Mouse (Mus musculus) heart, embryonic 11.5 days (tissue): ENCODE results near the gene Xylt1. TPM values are rescaled to one million over a fixed set of nuclear protein-coding genes. Genes with fewer than 3 reads are reported as not detected.

Source experiments
- ATAC-seq: fragments of 200-750 bp; cut with Nextera tagmentation; replicated peaks from 2 replicates; pipeline ENCODE4 v1.8.0; 2017; ENCODE audit warnings: moderate library complexity; ENCODE audit not compliant: insufficient number of reproducible peaks, low FRiP score, low TSS enrichment
- H3K27ac ChIP-seq: fragments of 300-500 bp; sonication (generic); 2 replicates; pipeline ENCODE4 v1.5.1; 2014; ENCODE audit warnings: mild to moderate bottlenecking, low read depth, low read length
- H3K27me3 ChIP-seq: fragments of 300-500 bp; sonication (generic); 2 replicates; pipeline ENCODE4 v1.6.1; 2014; ENCODE audit warnings: mild to moderate bottlenecking, low read length, mixed read lengths; ENCODE audit not compliant: control insufficient read depth, insufficient read depth
- H3K36me3 ChIP-seq: fragments of 300-500 bp; sonication (generic); 2 replicates; pipeline ENCODE4 v1.6.1; 2014; ENCODE audit warnings: mild to moderate bottlenecking, low read length, moderate library complexity, mixed read lengths; ENCODE audit not compliant: control insufficient read depth, insufficient read depth
- H3K4me1 ChIP-seq: fragments of 300-500 bp; sonication (generic); 2 replicates; pipeline ENCODE4 v1.6.1; 2014; ENCODE audit warnings: low read length; ENCODE audit not compliant: control insufficient read depth, insufficient read depth
- H3K4me2 ChIP-seq: fragments of 300-500 bp; sonication (generic); 2 replicates; pipeline ENCODE4 v1.6.1; 2014; ENCODE audit warnings: mild to moderate bottlenecking, moderate library complexity
- H3K4me3 ChIP-seq: fragments of 300-500 bp; sonication (generic); 2 replicates; pipeline ENCODE4 v1.5.1; 2014; ENCODE audit warnings: low read depth, low read length
- H3K9ac ChIP-seq: fragments of 300-500 bp; sonication (generic); 2 replicates; pipeline ENCODE4 v1.6.1; 2014; ENCODE audit warnings: mild to moderate bottlenecking, low read depth, low read length, moderate library complexity
- H3K9me3 ChIP-seq: fragments of 300-500 bp; sonication (generic); replicated peaks from 2 replicates; pipeline ENCODE4 v1.6.1; 2016; ENCODE audit warnings: low read length; ENCODE audit not compliant: control insufficient read depth
- WGBS: fragments of 180-500 bp; shearing (Covaris S2); extraction: QIAGEN DNeasy Blood & Tissue Kit; methylation state at CpG from one replicate; pipeline ENCODE4 v1.1.7; 2014; ENCODE audit not compliant: insufficient replicate concordance; 5-methylcytosine and 5-hydroxymethylcytosine counted together
- polyA plus RNA-seq: library from polyadenylated mRNA; unstranded; fragments of >200 nt; fragmentation: Nextera tagmentation; extraction: Ambion mirVana; gene quantifications from 2 replicates; pipeline ENCODE4 v1.2.1, GENCODE M21; 2014

Gene Xylt1
- polyA plus RNA-seq, 1 experiment from 2014 or later = 1.8 TPM

- ATAC-seq = no peak
- no peak overlapping the region for H3K4me3 ChIP-seq
- H3K4me2 ChIP-seq = no peak overlapping the region
- no peaks in the 10 kb centered on the region for H3K27me3 ChIP-seq
- no peaks in the 10 kb centered on the region for H3K9me3 ChIP-seq
- H3K27ac ChIP-seq = no peak overlapping the region
- WGBS = 79% methylated on average over 8 of the region's 8 CpGs
- 0 out of 2 replicates have a peak, but pooled peaks cover 1% of the 10 kb centered on the region for H3K4me1 ChIP-seq
- no peaks in the 10 kb centered on the region for H3K36me3 ChIP-seq
- no peak overlapping the region for H3K9ac ChIP-seq
These were observed 167.5 kb downstream of the Xylt1 start for GRCm38 (mm10) chr7:117548301-117548700.

GRCm38 (mm10) chr7:117550916-117551549 lies 170.3 kb downstream of the Xylt1 start:
- Histone ChIP-seq H3K4me1 (peaks cover 8% of the 10 kb centered on the region), H3K27ac (no peak overlapping the region), H3K27me3 (no peaks in the 10 kb centered on the region), H3K9me3 (no peaks in the 10 kb centered on the region), H3K4me3 (no peak overlapping the region), H3K4me2 (no peak overlapping the region), H3K36me3 (no peaks in the 10 kb centered on the region), H3K9ac (no peak overlapping the region)
- WGBS = 83% methylated on average over 16 of the region's 16 CpGs
- no peak for ATAC-seq

- H3K4me3 ChIP-seq = no peak overlapping the region
- no peak overlapping the region for H3K4me2 ChIP-seq
- H3K4me1 ChIP-seq = peaks cover 8% of the 10 kb centered on the region
- no peak overlapping the region for H3K9ac ChIP-seq
- H3K9me3 ChIP-seq = no peaks in the 10 kb centered on the region
- no peaks in the 10 kb centered on the region for H3K27me3 ChIP-seq
- WGBS = 55% methylated on average over 12 of the region's 12 CpGs
- no peak overlapping the region for H3K27ac ChIP-seq
- no peaks in the 10 kb centered on the region for H3K36me3 ChIP-seq
- no peak for ATAC-seq
These were observed 172.4 kb downstream of the Xylt1 start for GRCm38 (mm10) chr7:117553228-117553627.

GRCm38 (mm10) chr7:117555735-117556134 lies 175.0 kb downstream of the Xylt1 start:
- no peaks in the 10 kb centered on the region for H3K9me3 ChIP-seq
- H3K9ac ChIP-seq = no peak overlapping the region
- H3K27me3 ChIP-seq = no peaks in the 10 kb centered on the region
- no peak overlapping the region for H3K4me2 ChIP-seq
- no peak for ATAC-seq
- no peak overlapping the region for H3K4me3 ChIP-seq
- H3K4me1 ChIP-seq = peaks cover 8% of the 10 kb centered on the region
- no peaks in the 10 kb centered on the region for H3K36me3 ChIP-seq
- WGBS = 43% methylated on average over 2 of the region's 2 CpGs
- no peak overlapping the region for H3K27ac ChIP-seq

- H3K4me1 ChIP-seq = peaks cover 8% of the 10 kb centered on the region
- H3K4me2 ChIP-seq = no peak overlapping the region
- 79% methylated on average over 2 of the region's 2 CpGs for WGBS
- no peak overlapping the region for H3K4me3 ChIP-seq
- H3K9me3 ChIP-seq = no peaks in the 10 kb centered on the region
- no peak overlapping the region for H3K9ac ChIP-seq
- H3K36me3 ChIP-seq = no peaks in the 10 kb centered on the region
- no peaks in the 10 kb centered on the region for H3K27me3 ChIP-seq
- ATAC-seq = no peak
- no peak overlapping the region for H3K27ac ChIP-seq
These were observed 177.4 kb downstream of the Xylt1 start for GRCm38 (mm10) chr7:117558166-117558565.

- Histone ChIP-seq H3K27ac (no peak overlapping the region), H3K9ac (no peak overlapping the region), H3K4me2 (no peak overlapping the region), H3K36me3 (no peaks in the 10 kb centered on the region), H3K27me3 (no peaks in the 10 kb centered on the region), H3K4me1 (peaks cover 6% of the 10 kb centered on the region), H3K9me3 (no peaks in the 10 kb centered on the region), H3K4me3 (no peak overlapping the region)
- 75% methylated on average over 3 of the region's 3 CpGs for WGBS
- ATAC-seq = no peak
These were observed 178.3 kb downstream of the Xylt1 start for GRCm38 (mm10) chr7:117559051-117559450.

- Histone ChIP-seq H3K9me3 (no peaks in the 10 kb centered on the region), H3K4me1 (no peaks in the 10 kb centered on the region), H3K36me3 (no peaks in the 10 kb centered on the region), H3K4me3 (no peak overlapping the region), H3K27ac (no peak overlapping the region), H3K4me2 (no peak overlapping the region), H3K27me3 (no peaks in the 10 kb centered on the region), H3K9ac (no peak overlapping the region)
- no peak for ATAC-seq
- 79% methylated on average over 9 of the region's 9 CpGs for WGBS
These were observed 183.2 kb downstream of the Xylt1 start for GRCm38 (mm10) chr7:117563939-117564499.

GRCm38 (mm10) chr7:117564627-117565026 lies 183.8 kb downstream of the Xylt1 start:
- Histone ChIP-seq H3K36me3 (no peaks in the 10 kb centered on the region), H3K9ac (no peak overlapping the region), H3K9me3 (no peaks in the 10 kb centered on the region), H3K4me1 (no peaks in the 10 kb centered on the region), H3K27me3 (no peaks in the 10 kb centered on the region), H3K27ac (no peak overlapping the region), H3K4me2 (no peak overlapping the region), H3K4me3 (no peak overlapping the region)
- WGBS = 73% methylated on average over 4 of the region's 4 CpGs
- ATAC-seq = no peak

GRCm38 (mm10) chr7:117566115-117566514 lies 185.3 kb downstream of the Xylt1 start:
- WGBS = 63% methylated on average over 2 of the region's 2 CpGs
- no peaks in the 10 kb centered on the region for H3K4me1 ChIP-seq
- no peaks in the 10 kb centered on the region for H3K27me3 ChIP-seq
- H3K4me2 ChIP-seq = no peak overlapping the region
- no peaks in the 10 kb centered on the region for H3K36me3 ChIP-seq
- H3K9me3 ChIP-seq = no peaks in the 10 kb centered on the region
- H3K4me3 ChIP-seq = no peak overlapping the region
- no peak overlapping the region for H3K9ac ChIP-seq
- ATAC-seq = no peak
- H3K27ac ChIP-seq = no peak overlapping the region
